Mouse (Mus musculus): ENCODE data around the gene Gm49450.
A peak's percentile ranks its signal among the peaks of the same experiment; 100 is the strongest.

GRCm38 (mm10) chr15:98993093-98993793 lies 39.9 kb upstream of the Gm49450 start:
- peak; percentile 98 for TF ChIP-seq CTCF (IDR thresholded peaks at IDR 0.05; ENCODE audit: control insufficient read depth, insufficient read depth, insufficient replicate concordance, low read depth, low read length)
- 0 out of 2 replicates have a peak, but pooled peaks have one; percentile 41 for TF ChIP-seq POLR2A (IDR thresholded peaks at IDR 0.05; ENCODE audit: control insufficient read depth, low read depth, low read length)

Data from testis, adult 2 months (tissue).